Mouse (Mus musculus) liver, adult 2 months (tissue): ENCODE measurements around the gene Ankdd1a.

ENCODE experiments used
- CTCF ChIP-seq: fragments of 200-500 bp; IDR thresholded peaks from 2 replicates; pipeline ENCODE4 v1.5.1; 2011; ENCODE audit warnings: low read depth, low read length, control low read depth
- POLR2A ChIP-seq: fragments of 200-500 bp; IDR thresholded peaks from 2 replicates; pipeline ENCODE4 v1.6.1; 2011; ENCODE audit warnings: low read length, control low read depth; ENCODE audit not compliant: insufficient read depth; ENCODE audit errors: extremely low read depth

DNA sequence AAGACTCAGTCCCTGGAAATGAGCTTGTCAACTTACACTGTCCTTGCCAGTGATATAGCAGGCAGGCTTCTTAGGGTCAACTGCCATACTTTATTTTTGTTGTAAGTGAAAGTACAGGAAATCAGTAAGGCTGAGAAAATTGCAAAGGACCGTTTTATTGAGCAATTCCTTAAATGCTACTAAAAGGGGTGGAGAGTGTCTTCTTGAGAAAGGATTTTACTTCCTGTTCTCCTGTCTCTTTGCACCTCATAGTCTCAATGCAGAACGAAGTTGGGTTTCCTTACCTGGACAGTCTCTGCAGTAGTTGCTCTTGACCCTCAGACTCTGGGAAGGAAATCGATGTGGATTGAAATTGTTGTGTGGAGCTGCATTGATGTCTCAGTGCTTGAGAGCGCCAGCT lies 47.2 kb downstream of the Ankdd1a start:
- TF ChIP-seq CTCF (no peak), POLR2A (no peak)
